Mouse (Mus musculus): Measurements from ENCODE around the gene Ephx1. TPM values are rescaled to one million over a fixed set of nuclear protein-coding genes. Genes with fewer than 3 reads are reported as not detected.

Ephx1 gene
- polyA plus RNA-seq, 1 experiment from 2014 or later: 0.87 TPM

DNA sequence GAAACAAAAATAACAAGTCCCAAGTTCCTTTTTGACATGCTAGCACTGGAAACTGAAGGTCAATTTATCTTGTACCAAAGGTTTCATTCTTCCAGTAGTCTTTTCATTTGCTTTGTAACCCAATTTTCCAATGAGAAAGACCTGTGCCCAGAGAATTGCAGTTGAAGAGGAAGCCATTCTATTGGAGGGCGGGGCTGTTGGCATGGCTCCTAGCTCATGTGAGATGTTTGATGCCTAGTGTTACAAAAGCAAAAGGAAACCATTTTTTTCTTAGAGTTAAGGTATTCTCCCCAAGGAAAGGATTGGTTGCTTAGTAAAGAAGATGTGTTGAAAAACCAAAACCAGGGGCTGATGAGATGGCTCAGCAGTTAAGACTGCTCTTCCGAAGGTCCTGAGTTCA lies 12.4 kb downstream of the Ephx1 start:
- ATAC-seq (ENCODE audit: low FRiP score) (no peak), DNase-seq (ENCODE audit: low spot score, missing footprints) (no peak)
- Histone ChIP-seq H3K27me3 (ENCODE audit: control insufficient read depth, insufficient read depth, low read length) (no peaks in the 10 kb centered on the region), H3K27ac (ENCODE audit: low read depth, low read length) (no peak overlapping the region), H3K9ac (ENCODE audit: low read length) (no peak overlapping the region), H3K36me3 (ENCODE audit: control insufficient read depth, insufficient read depth, low read length) (no peaks in the 10 kb centered on the region), H3K4me3 (ENCODE audit: low read depth, low read length) (no peak overlapping the region), H3K4me1 (ENCODE audit: control insufficient read depth, insufficient read depth, low read length) (no peaks in the 10 kb centered on the region), H3K9me3 (ENCODE audit: control insufficient read depth, low read length) (no peaks in the 10 kb centered on the region), H3K4me2 (no peak overlapping the region)
- WGBS: 92% methylated on average over 2 of the region's 2 CpGs

DNA sequence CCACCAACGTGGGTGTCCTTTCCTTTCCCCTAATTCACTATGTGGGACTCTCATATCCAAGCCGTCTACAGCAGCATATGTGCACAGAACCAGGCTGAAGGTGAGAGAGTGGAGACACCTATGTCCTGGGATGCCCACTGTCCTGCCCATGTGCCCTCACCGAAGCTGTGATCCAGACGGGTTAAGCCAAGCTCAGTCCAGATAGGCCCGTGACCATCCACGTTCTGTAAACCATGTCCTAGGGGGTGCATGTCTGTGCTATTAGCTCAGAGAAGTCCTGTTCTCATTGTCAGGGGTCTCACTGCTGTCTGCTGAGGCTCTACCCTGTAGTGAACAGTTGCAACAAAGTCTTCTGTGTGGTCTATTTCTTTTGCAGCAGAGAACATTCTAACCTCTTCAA lies 12.9 kb downstream of the Ephx1 start:
- DNase-seq (ENCODE audit: low spot score, missing footprints) (no peak), ATAC-seq (ENCODE audit: low FRiP score) (no peak)
- no peak overlapping the region for H3K4me3 ChIP-seq (ENCODE audit: low read depth, low read length)
- 88% methylated on average over 6 of the region's 6 CpGs for WGBS
- no peak overlapping the region for H3K27ac ChIP-seq (ENCODE audit: low read depth, low read length)
- no peaks in the 10 kb centered on the region for H3K27me3 ChIP-seq (ENCODE audit: control insufficient read depth, insufficient read depth, low read length)
- no peaks in the 10 kb centered on the region for H3K9me3 ChIP-seq (ENCODE audit: control insufficient read depth, low read length)
- no peaks in the 10 kb centered on the region for H3K36me3 ChIP-seq (ENCODE audit: control insufficient read depth, insufficient read depth, low read length)
- no peak overlapping the region for H3K4me2 ChIP-seq
- no peak overlapping the region for H3K9ac ChIP-seq (ENCODE audit: low read length)
- no peaks in the 10 kb centered on the region for H3K4me1 ChIP-seq (ENCODE audit: control insufficient read depth, insufficient read depth, low read length)

DNA sequence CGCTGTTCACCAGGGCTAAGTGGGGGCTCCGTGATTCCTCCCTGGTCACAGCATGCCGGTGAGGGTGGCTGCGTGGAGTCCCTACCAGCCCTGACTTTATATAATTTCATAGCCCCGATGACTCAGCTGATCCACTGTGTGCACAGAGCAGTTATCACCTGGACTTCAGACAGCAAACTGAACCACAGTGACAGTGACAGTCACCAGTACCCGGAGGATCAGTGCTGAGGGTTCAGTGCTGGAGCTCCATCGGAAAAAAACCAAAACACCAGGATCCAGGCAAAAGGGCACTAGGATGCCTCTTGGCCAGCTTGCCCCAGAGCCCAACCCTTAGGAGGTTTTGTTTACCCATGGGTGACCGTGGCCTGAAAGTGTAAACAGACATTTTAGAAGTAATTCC lies 15.4 kb downstream of the Ephx1 start:
- H3K4me3 ChIP-seq (ENCODE audit: low read depth, low read length): no peak overlapping the region
- ATAC-seq (ENCODE audit: low FRiP score) (no peak), DNase-seq (ENCODE audit: low spot score, missing footprints) (peak; percentile 31)
- H3K27ac ChIP-seq (ENCODE audit: low read depth, low read length): no peak overlapping the region
- H3K9me3 ChIP-seq (ENCODE audit: control insufficient read depth, low read length): no peaks in the 10 kb centered on the region
- H3K27me3 ChIP-seq (ENCODE audit: control insufficient read depth, insufficient read depth, low read length): no peaks in the 10 kb centered on the region
- no peak overlapping the region for H3K4me2 ChIP-seq
- peaks cover 2% of the 10 kb centered on the region; the same call in 1 of the 2 replicates for H3K4me1 ChIP-seq (ENCODE audit: control insufficient read depth, insufficient read depth, low read length)
- no peaks in the 10 kb centered on the region for H3K36me3 ChIP-seq (ENCODE audit: control insufficient read depth, insufficient read depth, low read length)
- 86% methylated on average over 8 of the region's 8 CpGs for WGBS
- H3K9ac ChIP-seq (ENCODE audit: low read length): no peak overlapping the region

DNA sequence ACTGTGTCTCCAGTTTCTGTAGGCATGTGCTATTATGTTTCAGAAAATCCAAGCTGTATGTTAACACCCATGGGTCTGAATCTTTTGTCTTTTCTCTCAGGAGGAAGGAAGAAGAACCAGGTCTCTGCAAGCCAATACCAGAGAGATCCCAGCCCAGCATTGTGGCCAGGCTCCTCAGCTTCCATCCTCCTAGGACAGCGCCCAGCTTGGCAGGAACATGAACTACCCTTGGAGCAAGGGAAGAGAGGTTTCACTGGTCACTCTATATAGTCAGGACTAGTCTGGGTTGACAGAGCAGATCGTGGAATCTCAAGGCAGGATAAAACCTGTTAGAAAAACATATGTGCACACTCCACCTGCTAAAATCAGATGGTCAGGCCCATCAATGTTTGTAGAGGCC lies 16.9 kb downstream of the Ephx1 start:
- H3K27ac ChIP-seq (ENCODE audit: low read depth, low read length): no peak overlapping the region
- no peak overlapping the region for H3K4me3 ChIP-seq (ENCODE audit: low read depth, low read length)
- H3K9ac ChIP-seq (ENCODE audit: low read length): no peak overlapping the region
- no peak for DNase-seq (ENCODE audit: low spot score, missing footprints)
- H3K36me3 ChIP-seq (ENCODE audit: control insufficient read depth, insufficient read depth, low read length): no peaks in the 10 kb centered on the region
- no peak for ATAC-seq (ENCODE audit: low FRiP score)
- H3K4me2 ChIP-seq: no peak overlapping the region
- 80% methylated on average over 2 of the region's 2 CpGs for WGBS
- no peaks in the 10 kb centered on the region for H3K9me3 ChIP-seq (ENCODE audit: control insufficient read depth, low read length)
- H3K27me3 ChIP-seq (ENCODE audit: control insufficient read depth, insufficient read depth, low read length): no peaks in the 10 kb centered on the region
- H3K4me1 ChIP-seq (ENCODE audit: control insufficient read depth, insufficient read depth, low read length): peaks cover 2% of the 10 kb centered on the region; the same call in 1 of the 2 replicates

DNA sequence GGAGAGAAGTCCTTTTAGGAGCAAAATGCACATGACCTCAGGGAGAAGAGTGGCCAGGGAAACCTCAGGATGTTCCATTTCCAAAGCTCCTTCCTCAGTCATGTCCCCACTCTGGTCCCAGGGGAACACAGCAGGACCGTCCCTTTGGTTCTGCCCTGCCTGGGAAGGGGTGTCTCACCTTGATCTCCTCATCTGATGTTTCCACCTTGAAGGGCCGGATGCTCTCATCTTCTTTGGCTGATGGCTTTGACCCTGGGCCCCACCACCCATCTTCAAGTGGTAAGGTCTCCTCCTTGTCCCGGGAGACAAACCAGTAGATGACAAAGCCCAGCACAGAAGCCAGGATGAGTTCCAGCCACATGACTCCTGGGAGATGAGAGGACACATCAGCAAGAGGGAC lies 19.1 kb downstream of the Ephx1 start:
- no peak overlapping the region for H3K4me3 ChIP-seq (ENCODE audit: low read depth, low read length)
- no peaks in the 10 kb centered on the region for H3K36me3 ChIP-seq (ENCODE audit: control insufficient read depth, insufficient read depth, low read length)
- H3K4me1 ChIP-seq (ENCODE audit: control insufficient read depth, insufficient read depth, low read length): peaks cover 2% of the 10 kb centered on the region; the same call in 1 of the 2 replicates
- no peak overlapping the region for H3K27ac ChIP-seq (ENCODE audit: low read depth, low read length)
- H3K4me2 ChIP-seq: no peak overlapping the region
- no peaks in the 10 kb centered on the region for H3K27me3 ChIP-seq (ENCODE audit: control insufficient read depth, insufficient read depth, low read length)
- no peak overlapping the region for H3K9ac ChIP-seq (ENCODE audit: low read length)
- no peak for DNase-seq (ENCODE audit: low spot score, missing footprints)
- WGBS: 80% methylated on average over 3 of the region's 3 CpGs
- ATAC-seq (ENCODE audit: low FRiP score): no peak
- H3K9me3 ChIP-seq (ENCODE audit: control insufficient read depth, low read length): no peaks in the 10 kb centered on the region

DNA sequence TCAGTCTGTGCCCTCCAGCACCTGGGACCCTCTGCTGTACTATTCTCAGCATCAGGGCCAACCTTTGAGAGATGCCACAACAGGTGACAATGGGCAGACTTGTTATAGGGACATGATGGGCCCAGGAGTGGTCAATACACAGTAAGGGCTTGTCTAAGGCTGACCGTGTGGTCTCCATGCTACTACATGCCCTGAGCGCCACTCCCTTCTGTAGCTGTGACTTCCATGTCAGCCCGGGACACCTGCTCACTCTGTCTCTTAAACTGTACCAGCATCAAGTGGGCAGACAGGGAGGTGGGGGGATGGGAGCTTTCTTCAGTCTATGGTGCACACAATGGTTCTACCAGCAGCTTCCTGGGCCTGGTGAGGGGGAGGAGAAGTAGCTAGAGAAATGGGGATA lies 19.5 kb downstream of the Ephx1 start:
- H3K9ac ChIP-seq (ENCODE audit: low read length): no peak overlapping the region
- H3K4me1 ChIP-seq (ENCODE audit: control insufficient read depth, insufficient read depth, low read length): peaks cover 2% of the 10 kb centered on the region; the same call in 1 of the 2 replicates
- no peaks in the 10 kb centered on the region for H3K36me3 ChIP-seq (ENCODE audit: control insufficient read depth, insufficient read depth, low read length)
- 94% methylated on average over 3 of the region's 3 CpGs for WGBS
- H3K4me3 ChIP-seq (ENCODE audit: low read depth, low read length): no peak overlapping the region
- H3K27me3 ChIP-seq (ENCODE audit: control insufficient read depth, insufficient read depth, low read length): no peaks in the 10 kb centered on the region
- no peak overlapping the region for H3K4me2 ChIP-seq
- ATAC-seq (ENCODE audit: low FRiP score) (no peak), DNase-seq (ENCODE audit: low spot score, missing footprints) (peak; percentile 64)
- no peaks in the 10 kb centered on the region for H3K9me3 ChIP-seq (ENCODE audit: control insufficient read depth, low read length)
- H3K27ac ChIP-seq (ENCODE audit: low read depth, low read length): no peak overlapping the region

DNA sequence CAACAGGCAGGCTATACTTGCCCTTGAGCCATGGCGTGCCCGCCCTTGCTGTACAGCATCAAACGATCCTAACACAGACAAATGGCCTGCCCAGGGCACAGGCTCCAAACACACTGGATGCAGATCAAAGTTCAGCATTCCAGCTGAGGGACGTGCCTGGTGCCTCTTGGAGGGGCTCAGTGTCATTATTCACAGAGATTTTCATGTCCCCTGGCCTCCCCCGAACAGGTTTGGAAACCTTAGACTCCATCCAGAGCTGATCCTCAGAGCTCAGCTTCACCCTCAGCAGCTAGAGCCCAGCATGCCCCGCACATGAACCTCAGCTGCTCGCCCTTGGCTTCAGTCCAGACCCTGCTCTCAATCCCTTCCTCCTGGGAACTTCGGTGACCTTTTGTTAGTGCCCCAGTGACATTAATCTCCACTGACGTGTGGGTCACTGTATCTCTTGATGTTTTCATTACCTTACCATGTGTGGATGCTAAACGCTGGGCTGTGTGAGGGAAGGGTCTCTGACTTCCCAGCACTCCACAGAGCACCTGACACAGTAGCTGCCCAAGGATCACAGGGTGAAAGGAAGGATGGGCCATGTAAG lies 20.1 kb downstream of the Ephx1 start:
- peaks cover 2% of the 10 kb centered on the region; the same call in 1 of the 2 replicates for H3K4me1 ChIP-seq (ENCODE audit: control insufficient read depth, insufficient read depth, low read length)
- WGBS: 67% methylated on average over 10 of the region's 10 CpGs
- H3K36me3 ChIP-seq (ENCODE audit: control insufficient read depth, insufficient read depth, low read length): no peaks in the 10 kb centered on the region
- ATAC-seq (ENCODE audit: low FRiP score) (no peak), DNase-seq (ENCODE audit: low spot score, missing footprints) (peak; percentile 78)
- no peaks in the 10 kb centered on the region for H3K9me3 ChIP-seq (ENCODE audit: control insufficient read depth, low read length)
- H3K4me2 ChIP-seq: no peak overlapping the region
- H3K4me3 ChIP-seq (ENCODE audit: low read depth, low read length): no peak overlapping the region
- no peak overlapping the region for H3K9ac ChIP-seq (ENCODE audit: low read length)
- no peaks in the 10 kb centered on the region for H3K27me3 ChIP-seq (ENCODE audit: control insufficient read depth, insufficient read depth, low read length)
- no peak overlapping the region for H3K27ac ChIP-seq (ENCODE audit: low read depth, low read length)

DNA sequence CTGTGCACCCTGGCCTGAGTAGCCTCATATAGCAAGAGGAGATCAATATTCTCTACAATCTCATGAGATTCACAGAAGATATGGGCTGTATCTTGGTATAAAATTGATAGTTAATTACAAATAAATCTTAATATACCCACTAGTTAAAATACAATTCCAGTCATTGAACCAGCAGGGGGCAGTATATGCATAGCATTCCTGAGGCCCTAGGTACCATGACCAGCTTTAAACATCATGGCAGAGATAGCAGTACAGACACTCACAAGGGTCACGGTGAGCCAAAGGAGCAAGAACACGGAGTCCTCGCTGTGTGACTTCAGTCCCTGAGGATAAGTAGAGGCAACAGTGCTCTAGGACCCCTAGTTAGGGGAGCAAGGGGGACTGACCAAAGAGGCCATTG lies 28.6 kb downstream of the Ephx1 start:
- Histone ChIP-seq H3K4me3 (ENCODE audit: low read depth, low read length) (no peak overlapping the region), H3K4me1 (ENCODE audit: control insufficient read depth, insufficient read depth, low read length) (no peaks in the 10 kb centered on the region), H3K27ac (ENCODE audit: low read depth, low read length) (no peak overlapping the region), H3K9ac (ENCODE audit: low read length) (no peak overlapping the region), H3K4me2 (no peak overlapping the region), H3K27me3 (ENCODE audit: control insufficient read depth, insufficient read depth, low read length) (no peaks in the 10 kb centered on the region), H3K9me3 (ENCODE audit: control insufficient read depth, low read length) (no peaks in the 10 kb centered on the region), H3K36me3 (ENCODE audit: control insufficient read depth, insufficient read depth, low read length) (no peaks in the 10 kb centered on the region)
- DNase-seq (ENCODE audit: low spot score, missing footprints) (peak; percentile 89), ATAC-seq (ENCODE audit: low FRiP score) (no peak)
- WGBS: 62% methylated on average over 3 of the region's 3 CpGs

DNA sequence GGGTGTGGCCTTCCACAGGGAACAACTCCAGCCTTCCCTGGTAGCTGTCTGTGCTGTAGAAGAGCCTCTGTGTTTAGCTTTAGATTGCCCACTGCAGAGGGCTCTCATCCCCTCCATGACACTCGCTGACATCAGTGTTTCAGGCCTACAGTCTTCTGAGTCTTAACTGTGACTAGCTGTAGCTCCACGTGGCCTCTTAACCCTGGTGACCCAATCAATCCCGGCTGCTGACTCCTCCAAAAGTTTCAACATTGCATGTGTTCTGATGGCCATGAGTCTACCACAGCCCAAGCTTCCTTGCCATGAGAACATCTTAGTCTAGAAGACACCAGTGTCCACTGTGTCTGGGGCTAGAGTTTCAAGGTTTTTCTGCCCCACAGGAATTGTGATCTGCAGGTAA lies 30.0 kb downstream of the Ephx1 start:
- WGBS: 66% methylated on average over 3 of the region's 3 CpGs
- Histone ChIP-seq H3K4me2 (no peak overlapping the region), H3K4me3 (ENCODE audit: low read depth, low read length) (no peak overlapping the region), H3K27me3 (ENCODE audit: control insufficient read depth, insufficient read depth, low read length) (no peaks in the 10 kb centered on the region), H3K4me1 (ENCODE audit: control insufficient read depth, insufficient read depth, low read length) (no peaks in the 10 kb centered on the region), H3K36me3 (ENCODE audit: control insufficient read depth, insufficient read depth, low read length) (no peaks in the 10 kb centered on the region), H3K9me3 (ENCODE audit: control insufficient read depth, low read length) (no peaks in the 10 kb centered on the region), H3K27ac (ENCODE audit: low read depth, low read length) (no peak overlapping the region), H3K9ac (ENCODE audit: low read length) (no peak overlapping the region)
- no peak for DNase-seq (ENCODE audit: low spot score, missing footprints)
- ATAC-seq (ENCODE audit: low FRiP score): no peak

Measured in midbrain, embryonic 11.5 days (tissue).